Mouse (Mus musculus) spleen, postnatal 10 days (tissue): ENCODE measurements around the gene Adamts14.
A peak's percentile ranks its signal among the peaks of the same experiment; 100 is the strongest.

Experiments
- DNase-seq, 2 experiments: peaks; one replicate each; pipeline ENCODE4 v3.0.0; 2021 to 2022; ENCODE audit warnings: low spot score in 2 of 2

Adamts14 gene

DNA sequence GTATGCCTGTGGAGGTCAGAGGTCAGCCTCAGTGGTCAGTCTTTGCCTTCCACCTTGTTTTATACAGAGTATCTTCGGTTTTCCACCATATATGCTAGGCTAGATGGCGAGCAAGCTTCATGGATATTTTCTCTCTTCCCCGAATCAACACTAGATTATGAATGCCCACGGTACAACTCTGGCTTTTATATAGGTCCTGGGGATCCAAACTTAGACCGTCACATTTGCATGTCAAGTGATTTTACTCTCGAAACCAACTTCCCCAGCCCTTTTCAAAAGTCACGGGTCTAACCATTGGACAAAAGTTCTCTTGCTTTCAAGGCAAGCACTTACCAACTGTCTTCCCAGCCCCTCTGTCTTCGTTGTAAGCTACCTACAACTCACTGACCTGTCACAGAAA lies 94.6 kb downstream of the Adamts14 start:
- no peak for DNase-seq

DNA sequence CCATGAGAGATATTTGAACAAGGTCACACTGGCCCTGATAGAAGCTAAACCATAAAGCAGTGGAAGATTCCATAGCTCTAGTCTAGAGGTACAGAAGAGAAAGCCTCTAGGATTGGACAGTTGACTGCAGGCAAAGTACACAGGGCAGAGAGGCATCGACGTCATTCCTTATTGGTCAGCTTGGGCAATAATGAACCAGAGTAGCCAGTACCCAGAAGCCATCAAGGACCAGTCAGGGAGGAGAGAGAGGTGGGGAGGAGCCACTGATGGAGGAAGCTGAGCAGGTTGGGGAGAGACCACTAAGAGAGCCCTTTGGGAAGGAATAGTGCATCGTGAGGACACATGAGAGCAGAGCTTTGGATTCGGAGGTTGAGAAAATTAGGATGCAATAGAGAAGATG lies 95.5 kb downstream of the Adamts14 start:
- DNase-seq, result no peak

DNA sequence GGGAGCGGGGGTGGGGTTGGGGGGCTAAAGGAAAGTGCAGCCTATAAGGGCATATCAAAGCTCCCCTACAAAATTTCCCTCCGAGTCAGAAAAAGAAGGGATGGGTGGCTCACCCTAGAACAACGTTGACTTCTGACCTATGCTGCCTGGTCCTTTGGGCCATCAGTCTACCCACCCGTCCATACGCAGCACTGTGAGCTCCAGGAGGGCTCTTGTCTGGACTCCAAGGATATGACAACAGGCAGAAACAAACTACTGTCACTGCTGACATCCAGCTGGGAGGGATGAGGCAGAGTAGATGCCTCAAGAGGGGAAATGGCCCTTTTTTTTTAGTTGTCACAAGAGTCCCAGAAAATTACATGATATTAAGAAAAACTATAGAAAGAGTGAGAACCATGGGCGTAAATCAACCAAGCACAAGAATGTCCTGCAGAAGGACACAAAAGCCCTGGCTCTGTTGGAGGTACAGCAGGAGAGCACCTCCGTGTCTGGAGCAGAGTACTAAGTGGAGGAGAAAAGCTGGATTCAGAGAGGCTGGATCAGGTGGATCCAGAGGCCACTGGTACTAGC lies 96.9 kb downstream of the Adamts14 start:
- DNase-seq, result no peak

DNA sequence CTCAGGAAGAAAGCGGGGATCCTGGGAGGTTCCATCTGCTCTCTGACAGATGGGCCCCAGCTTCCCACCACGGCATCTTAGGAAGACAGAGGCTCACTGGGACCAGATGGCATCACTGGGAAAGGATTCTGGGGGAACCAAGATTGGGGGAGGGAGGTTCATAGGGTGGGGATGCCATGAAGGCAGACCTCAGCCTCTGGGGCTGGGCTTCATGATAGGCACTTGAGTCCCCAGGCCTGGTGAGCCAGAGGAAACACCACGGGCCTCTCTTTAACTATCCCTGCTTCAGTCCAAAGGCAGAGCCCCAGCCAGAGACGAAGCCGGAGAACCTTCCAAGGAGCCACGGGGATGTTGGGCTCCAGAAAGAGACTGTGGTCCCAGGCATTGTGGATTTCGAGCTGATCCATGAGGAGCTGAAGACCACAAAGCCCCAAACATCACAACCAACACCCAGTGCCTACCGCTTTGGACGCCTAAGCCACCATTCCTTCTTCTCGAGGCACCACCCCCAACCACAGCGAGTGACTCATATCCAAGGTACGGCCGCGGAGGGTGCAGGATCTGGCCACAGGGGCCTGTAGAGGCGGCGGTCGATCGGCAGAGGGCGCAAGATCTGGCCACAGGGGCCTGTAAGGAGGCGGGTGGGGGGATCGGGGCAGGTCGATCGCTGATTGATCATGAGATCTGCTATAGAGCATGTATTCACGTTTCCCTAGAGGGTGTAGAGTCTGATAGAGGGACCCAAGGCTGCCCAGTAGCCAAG lies 97.6 kb downstream of the Adamts14 start:
- DNase-seq, result peak in 1 of 2 experiments; percentile 28

DNA sequence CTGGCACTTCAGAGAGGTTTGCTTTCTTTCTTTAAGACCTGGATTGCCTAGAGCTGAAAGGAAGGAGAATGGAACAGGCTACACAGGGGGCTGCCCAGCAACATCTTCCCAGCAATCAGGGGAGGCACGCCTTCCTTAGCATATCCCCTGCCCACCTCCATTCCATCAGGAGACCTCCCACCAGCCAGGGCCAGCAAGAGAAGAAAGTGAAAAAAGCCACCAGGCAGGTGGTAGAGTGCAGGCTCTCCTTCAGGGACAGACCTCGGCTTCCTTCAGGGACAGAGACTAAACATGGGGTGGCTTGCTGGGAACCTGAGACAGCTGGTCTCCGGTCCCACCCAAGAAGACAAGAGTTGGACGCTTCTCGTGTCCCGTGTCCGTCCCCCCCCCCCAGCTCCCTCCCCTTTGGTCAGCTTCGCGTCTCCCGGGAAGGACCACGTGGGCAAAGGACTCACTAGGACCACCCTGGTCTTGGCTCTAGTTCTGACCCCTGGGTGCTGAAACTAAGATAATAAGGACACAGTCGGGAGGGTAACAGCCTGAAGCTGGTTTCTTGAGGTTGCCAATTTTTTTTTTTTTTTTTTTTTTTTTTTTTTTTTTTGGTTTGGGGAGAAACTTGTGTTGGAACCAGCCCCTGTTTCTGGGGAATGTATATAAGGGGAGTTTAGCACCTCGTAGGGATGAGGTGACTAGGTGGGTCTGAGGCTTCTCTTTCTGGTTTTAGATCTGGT lies 98.4 kb downstream of the Adamts14 start:
- no peak for DNase-seq

DNA sequence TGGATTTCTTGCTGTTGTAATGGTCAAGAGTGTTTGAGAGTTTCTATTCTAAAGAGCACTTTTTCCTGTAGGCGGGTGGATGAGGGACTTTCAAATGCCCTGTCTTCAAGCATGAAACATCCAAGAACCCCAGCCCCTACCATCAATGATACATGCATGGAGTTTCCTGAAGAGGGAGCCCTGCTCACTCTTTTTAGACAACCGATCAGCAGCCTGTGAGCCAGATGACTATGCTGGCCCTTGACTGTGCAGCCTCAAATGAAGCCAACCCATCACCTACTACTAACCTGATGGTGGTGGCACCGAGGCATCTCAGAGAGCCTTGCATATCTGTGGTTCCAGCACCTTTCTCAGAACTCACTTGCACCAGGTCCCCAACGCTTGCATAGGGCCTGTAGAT lies 100.7 kb downstream of the Adamts14 start:
- no peak for DNase-seq

DNA sequence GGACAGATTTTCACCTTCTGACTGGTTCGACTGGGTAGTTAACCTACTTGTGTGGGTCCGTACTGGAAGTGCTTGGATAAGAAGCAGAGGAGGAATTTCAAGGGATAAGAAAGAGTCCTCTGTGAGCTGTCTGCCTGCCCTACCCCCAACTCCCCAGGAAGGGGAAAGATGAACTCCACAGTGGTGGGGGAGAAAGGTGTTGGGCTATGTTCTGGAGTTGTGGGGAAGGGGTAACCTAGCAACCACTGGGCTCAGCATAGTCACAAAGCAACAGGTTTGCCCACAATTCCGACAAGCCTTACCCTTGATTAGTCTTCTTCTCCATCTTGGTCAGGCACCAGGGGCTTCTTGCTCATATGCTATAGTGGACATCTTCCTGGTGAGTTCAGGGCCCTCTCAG lies 101.6 kb downstream of the Adamts14 start, which contains the start of gene Tbata:
Gene Tbata, plus strand, starts transcription at position 301 of the 400 bp plus-strand sequence.
- no peak for DNase-seq

DNA sequence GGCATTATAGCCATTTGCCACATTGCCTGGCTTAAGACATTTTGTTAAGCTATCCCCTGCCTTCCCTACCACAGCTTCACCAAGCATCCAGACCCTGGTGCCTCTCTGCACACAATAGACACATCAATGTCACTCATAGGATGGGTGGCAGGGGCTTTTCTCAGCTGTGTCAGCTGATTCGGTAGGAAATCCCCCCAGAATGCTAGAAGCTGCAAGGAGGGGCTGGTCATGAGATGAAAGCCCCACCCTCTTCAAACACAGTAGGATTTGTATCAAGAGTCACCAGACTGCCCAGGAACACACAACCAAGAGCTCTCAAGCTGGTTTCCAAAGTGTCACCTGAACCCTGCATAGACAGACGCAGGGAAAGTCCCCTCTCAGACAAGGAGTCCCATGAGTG lies 104.8 kb downstream of the Adamts14 start:
- no peak for DNase-seq

DNA sequence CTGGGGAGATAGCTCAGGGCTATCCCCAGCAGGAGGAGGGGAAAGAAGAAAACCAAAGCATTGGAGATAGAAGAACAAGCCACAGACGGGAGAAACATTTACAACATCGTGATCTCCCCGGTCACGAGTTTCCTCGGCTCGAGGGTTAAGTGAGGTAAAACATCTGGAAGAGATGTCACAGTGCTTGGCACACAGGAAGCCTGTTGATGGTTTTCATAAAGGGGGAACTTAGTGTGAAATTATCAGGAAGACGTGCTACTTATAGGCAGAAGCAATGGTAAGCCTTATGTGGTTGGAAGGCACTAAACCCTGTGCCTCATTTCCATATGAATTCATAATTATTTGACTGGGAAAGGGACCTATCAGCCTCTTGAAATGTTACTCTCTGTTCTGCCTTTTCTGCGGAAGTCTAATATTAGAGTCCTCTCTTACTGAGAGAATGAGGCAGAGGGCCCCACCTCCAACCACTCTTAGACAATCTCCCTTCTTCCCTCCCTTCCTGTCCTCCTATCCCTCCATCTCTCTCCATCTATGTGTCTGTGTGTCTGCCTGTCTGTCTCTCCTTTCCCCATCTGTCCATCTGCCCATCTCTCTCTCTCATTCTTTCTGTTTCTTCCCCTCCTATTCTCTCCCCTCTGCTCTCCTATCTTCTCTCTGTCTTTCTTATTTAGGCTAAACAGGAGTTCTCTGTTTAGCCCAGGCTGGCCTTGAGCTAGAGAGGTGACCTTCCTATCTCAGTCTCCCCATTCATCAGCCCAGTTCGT lies 105.7 kb downstream of the Adamts14 start:
- no peak for DNase-seq

DNA sequence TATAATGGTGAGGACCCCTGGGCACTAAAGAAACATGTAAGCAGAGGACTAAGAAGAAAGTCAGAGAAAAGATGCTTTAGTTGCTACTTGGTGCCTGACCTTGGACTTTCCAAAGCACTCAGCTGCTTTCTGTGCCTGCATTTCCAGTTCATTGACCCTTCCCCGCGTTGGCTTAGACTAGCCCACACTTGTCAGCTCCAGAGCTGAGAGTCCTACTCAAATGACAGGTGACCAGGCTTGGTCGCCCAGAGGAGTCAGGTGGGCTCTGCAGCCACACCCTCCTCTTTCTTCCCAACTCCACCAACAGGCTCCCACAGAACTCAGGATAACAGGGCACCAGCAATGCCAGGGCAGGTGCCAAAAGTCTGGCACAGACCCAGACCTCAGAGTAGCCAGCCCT lies 110.9 kb downstream of the Adamts14 start:
- DNase-seq, result no peak

DNA sequence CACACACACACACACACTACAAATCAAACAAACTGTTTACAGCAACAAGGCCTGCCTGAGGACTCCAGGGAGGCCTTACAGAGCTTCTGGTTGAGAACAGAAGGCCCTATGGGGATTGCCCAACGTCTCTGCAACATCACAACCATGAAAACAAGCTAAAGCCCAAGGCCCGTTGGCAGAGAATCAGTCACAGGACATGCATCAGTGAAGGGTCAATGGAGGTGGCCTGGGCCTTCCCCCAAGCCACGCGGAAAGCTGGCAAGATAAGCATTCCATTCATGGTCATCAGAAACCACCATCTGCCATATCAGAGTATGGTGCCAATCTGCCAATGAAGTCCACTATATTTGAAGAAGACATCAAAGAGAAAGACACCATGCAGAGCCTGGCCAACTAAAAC lies 112.6 kb downstream of the Adamts14 start:
- no peak for DNase-seq

DNA sequence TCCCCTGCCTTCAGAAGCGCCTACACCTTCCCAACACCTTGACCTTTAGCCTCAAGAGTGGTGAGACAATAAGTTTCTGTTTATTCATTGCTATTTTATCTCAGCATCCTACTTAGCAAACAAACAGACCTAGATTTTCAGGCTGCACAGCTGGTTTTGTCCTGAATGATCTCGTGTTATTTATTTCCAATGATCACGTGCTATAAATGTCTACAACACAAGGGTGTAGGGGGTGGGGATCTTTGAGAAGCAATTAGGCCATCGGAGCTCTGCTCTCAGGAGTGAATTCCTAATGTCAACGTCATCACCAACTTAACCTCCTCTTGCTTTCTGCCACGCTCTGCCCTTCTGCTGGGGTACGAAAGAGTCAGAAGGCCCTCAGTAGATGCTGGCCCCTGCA lies 113.1 kb downstream of the Adamts14 start:
- DNase-seq, result no peak

DNA sequence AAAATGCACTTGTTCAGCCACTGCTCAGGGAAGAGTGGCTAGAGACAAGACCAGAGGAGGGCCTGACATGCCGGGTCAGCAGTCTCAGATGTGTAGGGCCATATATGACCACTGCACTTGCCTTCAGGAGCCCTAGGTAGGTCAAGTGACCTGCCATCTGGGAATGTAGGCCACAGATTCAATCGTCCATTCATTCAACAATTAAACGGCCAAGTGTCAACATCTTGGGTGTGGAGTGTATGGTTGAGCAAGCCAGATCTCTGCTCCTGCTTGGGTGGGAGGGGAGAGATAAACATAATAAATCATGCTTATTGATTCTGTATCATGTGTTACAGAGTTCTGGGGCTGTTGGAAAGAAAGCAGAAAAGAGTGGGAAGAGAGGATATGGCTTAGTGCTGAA lies 114.6 kb downstream of the Adamts14 start:
- DNase-seq, result no peak

DNA sequence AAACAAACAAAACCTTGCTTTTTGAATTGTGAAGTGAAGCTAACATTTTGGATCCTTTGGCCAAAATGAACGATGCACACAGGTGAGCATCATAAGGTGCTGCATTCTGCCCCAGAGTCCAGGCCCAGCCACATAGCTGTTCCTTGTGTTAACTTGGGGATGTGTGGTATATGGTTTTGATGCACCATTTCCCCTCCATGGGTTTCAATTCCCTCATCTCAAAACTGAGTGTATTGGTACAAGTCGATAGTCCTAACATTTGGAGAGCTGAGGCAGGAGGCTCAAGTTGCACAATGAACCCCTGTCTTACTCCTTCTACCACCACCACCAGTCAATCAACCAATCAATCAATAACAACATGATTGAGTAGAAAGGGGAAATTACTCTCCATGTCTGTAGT lies 116.8 kb downstream of the Adamts14 start:
- DNase-seq, result no peak

DNA sequence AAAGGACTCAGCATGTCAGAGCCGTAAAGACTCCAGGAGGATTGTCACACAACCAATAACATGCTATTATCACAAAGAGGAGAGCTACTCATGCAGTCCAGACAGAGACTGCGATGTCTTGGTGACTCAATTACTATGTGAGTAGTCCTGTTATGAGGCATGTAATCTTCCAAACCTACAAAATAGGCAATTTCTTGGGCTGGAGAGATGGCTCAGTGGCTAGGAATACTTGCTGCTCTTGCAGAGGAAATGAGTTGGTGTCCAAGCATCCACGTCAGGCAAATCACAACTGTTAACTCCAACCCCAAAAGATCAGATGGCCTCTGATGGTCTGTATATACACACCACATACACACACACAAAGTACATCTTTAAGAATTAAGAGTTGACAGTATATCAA lies 117.6 kb downstream of the Adamts14 start:
- DNase-seq, result no peak

DNA sequence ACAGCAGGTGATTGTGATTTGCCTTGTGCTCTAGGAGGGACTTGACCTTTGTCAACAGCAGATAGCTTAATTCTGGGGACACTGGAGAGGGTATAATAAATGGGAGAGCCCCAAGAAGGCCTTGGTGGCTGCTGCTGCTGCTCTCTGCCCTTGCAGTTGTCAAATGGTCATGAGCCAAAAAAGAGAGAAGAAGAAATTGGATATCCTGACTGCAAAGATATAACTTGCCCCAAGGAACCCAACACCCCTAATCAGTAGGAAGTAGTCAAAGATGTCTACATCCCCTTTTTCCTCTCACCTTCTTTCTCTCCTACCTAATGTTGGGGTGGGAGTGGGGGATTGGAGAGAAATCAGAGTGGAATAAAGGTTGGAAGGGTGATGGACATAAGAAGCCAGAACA lies 121.1 kb downstream of the Adamts14 start:
- no peak for DNase-seq

DNA sequence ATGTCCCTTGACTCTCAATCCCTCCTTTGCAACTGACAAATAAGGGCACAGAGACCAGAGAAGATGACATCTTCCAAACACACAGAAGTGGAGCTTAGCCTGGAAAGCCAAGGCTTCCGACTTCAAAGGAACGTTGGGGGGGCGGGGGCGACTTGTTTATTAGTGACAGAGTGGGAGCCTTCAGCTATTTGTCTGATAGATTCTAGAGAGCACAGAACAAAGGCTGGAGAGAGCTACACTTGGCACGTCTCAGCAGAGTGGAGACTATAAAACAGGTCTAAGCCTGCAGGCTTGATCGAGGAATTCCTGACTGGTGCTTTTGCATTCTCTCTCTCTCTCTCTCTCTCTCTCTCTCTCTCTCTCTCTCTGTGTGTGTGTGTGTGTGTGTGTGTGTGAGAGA lies 122.6 kb downstream of the Adamts14 start:
- DNase-seq, result no peak

DNA sequence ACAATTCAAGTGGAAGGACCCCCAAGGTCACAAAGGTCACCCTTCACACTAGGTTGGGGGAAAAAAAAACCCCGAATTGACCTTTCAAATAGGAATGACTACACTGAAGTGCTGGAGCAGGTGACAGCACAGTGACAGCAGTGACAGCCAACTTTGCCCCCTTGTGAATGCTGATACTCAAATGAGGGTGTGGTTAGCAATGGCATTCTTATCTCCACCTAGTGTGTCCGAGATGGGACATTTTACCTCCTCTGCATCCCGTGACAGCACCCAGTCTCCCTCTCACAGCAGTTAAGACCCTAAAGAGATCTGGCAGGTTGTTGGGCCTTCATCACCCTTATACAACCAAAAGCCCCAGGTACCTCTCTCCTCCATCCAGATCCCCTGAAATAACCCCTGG lies 123.8 kb downstream of the Adamts14 start:
- no peak for DNase-seq

DNA sequence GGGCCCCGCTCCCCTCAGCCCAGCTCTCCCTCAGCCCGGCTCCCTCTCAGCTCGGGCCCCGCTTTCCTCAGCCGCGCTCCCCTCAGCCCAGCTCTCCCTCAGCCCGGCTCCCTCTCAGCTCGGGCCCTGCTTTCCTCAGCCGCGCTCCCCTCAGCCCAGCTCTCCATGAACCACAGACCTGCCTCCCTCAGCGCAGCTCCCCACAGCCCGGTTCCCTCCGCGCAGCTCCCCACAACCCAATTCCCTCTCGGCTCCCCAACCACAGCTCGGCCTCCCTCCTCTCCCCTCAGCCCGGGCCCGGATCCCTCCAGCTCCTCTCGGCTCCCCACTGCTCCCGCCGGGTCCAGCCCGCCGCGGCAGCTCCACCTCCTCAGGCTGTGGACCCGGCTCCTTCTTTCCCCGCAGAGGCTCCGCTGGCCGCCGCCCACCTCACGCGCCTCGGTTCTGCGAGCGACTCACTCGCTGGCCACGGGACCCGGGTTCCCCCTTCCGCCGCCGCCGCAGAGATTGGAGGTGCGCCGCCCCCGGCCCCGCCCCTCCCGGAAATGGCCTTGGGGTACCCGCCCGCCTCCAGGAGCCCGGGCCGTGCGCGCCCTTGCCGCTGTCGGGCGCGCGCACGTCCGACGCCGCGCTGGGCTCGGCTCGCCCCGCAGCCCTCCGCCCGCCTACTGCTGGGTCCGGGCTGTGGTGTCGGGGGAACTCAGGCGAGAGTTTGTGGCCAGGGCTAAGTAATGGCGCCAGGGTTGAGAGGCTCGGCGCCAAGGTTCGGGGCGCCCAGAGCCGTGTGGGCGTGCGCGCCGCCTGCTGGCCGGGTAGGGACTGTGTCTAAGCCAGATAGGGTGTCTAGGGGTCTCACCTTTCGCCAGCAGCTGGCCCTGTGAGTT lies 125.8 kb downstream of the Adamts14 start, which contains the start of gene Sgpl1:
Gene Sgpl1, minus strand, starts transcription at position 547 of the 884 bp plus-strand sequence.
- DNase-seq, result peak; percentile 83 to 90
